Mouse (Mus musculus) 3T3-L1 (cell line): ENCODE results near the gene Itga9.

Experiments used
- DNase-seq: peaks from one replicate; pipeline ENCODE4 v3.0.0-alpha.2; 2015; ENCODE audit warnings: low read depth, low spot score

The Itga9 gene

DNA sequence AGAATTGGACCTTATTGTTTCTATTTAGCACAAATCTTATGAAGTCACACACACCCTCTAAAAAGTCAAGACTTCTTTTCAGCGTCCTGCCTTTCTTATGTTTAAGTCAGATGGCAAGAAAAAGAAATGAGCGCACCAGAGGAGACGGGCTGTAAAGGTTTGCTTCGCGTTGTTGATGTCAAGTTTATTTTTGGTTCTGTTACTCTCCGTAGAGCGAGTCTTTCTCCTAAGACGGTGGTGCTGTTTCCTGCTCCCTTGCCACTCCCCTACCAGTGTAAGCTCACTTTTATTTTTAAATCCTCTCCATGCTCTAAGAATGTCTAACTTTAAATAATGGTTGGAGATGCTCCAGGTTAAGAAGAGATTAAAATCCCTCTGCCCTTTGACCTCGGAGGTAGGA is 118.6 kb downstream of the Itga9 start:
- DNase-seq: no peak

DNA sequence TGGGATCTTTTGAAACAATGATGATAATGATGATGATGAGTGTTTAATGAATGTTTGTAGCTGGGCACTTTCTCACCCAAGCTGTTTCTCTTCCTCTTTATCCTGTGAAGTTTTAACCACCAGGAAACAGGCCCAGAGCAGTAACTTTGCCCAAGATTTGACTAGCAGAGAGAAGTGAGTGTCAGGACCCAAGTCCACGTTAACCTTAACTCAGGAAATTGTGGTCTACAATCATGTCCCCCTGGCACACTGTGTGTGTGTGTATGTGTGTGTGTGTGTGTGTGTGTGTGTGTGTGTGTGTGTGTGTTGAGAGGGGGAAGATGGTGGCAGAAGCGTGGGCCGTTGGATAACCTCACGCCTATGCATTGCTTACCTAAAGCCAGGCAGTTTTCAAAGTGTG is 120.1 kb downstream of the Itga9 start:
- DNase-seq: no peak

DNA sequence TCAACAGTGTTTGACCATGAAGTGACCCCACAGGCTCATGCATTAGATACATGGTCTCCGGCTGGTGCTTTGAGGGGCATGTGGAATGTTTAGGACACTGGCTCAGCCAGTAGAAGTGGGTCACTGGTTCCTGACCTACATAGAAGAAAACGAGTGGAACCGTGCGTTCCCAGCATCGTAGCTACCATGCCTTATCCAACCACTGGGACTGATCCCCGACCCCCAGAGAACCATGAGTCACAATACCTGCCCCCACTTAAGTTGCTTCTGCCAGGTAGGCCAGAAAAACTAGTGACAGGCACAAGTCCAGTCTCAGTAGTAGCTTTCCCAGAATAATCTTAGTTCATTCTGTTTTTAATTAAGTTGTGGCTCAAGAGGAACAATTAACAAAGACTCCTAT is 121.8 kb downstream of the Itga9 start:
- no peak for DNase-seq

DNA sequence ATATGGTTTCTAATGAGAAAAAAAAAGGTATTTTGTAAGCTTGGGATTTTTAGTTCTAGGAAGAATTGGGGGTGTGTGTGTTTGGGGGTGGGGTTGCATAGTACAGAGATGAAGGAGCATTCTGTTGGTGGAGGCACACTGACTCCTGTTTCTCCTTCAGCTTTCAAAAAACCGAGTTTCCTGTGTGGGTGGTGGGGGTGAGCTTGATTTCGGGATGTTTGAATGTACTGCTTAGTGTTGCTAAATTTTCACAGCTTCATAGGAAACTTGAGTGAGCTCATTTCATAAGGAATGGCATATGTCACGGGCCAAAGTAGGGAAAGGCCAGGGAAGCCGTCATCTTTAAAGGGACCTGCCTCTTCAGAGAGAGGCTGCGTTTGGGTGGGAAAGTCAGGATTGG is 122.5 kb downstream of the Itga9 start:
- DNase-seq: no peak

DNA sequence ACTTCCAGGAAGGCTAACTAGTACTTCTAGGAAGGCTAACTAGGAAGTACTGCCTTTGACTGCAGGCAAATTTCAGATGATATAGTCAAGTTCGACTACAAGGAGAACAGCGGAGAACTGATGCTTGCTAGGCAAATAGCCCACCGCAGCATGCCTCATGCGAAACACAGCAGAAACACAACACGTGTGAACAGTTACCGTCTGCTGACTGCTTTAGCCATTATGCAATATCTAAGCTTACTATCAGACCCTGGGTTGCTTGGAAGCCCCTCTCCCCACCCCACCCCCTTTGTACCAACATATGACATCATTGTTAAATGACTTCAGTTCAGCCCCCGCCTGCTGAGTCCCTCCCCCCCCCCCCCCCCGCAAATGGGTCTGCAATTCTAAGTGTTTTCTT is 123.7 kb downstream of the Itga9 start:
- no peak for DNase-seq

DNA sequence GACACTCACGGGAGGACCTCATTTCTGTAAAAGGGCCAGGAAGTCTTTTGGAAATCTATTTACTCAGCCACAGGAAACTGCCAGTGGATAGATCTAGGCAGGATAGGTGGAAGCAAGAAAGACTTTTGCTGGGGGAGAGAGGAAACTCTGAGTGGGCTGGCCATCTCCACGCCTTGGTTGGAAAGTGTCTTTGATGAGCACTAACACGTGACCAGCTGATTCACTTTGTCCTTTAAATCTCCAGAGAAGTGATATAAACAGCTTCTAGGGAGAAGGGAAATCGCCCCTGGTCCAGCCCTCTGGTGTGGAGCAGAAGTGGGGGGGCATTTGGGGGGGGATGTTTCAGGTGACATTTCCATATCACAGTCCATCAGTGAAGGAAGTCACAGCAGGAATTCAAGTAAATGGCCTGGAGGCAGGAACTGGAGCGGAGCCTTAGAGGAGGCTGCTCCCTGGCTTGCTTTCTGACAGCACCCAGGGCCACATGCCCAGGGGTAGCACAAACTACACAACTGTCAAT is 124.4 kb downstream of the Itga9 start:
- DNase-seq: no peak

DNA sequence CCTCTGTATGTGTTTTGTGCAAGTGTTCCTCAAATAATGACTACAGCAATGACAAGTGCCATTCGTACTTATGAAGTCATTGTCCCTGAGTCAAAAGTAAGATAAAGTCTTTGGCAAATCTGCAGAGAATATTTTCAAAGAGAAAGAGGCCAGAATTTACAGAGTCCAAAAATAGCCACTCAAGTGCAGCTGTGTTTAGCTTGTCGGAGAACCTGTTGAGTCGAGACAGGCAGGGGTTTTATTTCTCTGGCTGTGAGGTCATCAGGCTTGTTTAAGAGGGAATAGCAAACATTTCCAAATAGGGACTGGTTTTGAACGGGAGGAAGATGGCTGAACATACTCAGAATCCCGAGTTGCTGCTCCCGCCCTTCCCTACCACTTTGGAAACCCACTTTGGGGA is 125.2 kb downstream of the Itga9 start:
- no peak for DNase-seq

DNA sequence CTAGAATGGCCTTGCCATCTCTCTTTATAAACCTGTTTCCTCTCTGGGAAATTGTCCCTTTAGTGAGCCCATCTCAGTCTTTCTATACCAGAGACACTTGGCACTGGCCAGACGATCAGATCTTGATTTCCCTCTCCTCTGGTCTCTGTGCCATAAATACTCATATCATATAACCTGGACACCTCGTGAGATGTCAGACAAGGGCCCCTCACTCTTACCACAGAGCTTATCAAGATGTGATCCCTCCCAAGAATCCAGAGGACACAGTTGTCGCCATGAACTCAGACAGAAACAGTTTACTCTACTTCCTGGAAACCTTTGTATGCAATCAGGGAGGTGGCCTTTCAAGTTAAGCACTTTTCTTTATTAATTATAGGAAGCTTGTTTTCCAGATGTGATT is 127.1 kb downstream of the Itga9 start:
- no peak for DNase-seq

DNA sequence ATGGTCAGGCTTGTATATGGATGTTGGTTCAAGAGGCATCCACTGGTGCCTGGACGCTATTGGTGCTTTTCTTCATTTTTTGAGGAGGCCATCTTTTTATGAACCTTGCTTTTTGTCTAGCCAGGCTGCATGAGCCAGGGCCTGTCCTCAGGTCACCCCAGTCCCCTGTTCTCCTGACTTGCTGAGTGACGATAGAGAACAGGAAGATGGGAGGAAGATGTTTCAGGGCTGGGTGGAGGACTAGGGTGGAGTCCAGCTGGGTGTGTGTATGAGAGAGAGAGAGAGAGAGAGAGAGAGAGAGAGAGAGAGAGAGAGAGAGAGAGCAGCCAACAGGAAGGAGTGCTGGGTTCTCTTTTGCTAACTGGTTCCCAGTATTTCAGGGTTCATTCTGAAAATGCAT is 130.6 kb downstream of the Itga9 start:
- DNase-seq: no peak

DNA sequence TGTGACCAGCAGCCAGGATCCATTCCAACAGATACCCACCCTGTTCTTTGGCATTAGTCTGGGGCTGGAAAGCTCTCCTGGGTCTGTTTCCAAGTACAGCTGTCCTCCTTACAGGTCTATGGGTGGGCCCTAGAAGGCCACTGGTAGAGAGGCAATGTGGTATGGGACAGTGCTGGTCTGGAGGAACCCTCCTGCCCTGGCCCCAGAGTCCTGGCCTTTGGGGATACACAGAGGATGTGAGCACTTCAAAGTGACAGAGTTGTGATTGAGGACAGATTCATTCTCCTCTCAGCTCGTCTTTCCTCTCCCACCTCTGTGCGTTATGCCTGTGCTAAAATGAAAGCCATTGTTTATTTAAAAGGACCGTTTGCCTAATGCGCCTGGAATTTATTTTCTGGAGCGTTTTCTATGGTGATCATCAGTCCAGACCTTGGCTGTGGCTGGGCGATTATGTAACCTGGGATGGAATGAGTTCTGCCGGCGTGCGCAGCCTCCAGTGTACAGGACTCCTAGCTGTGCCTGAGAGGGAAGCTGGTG is 131.2 kb downstream of the Itga9 start:
- DNase-seq: no peak

DNA sequence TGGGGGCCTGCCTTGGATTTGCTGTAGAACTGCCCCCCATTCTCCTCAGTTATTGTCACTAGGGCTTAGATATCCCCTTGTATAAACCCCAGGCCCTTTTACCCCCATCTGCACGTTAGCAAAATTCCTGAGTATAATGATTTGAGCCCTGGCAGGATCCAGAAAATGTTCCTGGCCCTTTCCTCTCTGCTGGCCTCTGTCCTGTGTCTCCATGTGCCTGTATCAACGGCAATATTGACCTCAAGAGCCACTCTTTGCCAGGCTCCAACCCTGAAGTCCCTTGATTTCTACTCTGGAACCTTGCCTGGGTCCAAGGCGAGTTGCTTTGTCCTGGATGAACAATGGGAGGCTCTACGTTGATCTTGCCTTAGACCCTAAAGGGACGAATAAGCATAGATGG is 131.8 kb downstream of the Itga9 start:
- DNase-seq: no peak

DNA sequence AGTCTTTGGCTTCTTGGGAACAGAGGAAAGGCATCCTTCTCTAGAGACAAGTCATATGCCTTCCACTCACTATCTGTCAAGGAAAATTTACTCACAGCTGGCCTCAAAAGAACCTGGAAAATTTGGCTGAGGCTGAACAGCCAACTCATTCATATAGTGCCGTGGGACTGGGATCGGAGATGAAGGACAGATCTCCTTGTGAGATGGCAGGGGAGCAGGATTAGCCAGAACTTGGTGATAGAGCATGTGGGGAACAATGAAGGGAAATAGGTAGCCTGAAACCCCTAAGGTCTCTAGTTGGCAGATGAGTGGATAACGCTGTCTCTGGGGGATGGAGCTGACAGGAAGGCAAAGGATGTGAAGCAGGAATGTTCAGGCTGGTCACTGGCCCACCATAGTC is 132.6 kb downstream of the Itga9 start:
- no peak for DNase-seq

DNA sequence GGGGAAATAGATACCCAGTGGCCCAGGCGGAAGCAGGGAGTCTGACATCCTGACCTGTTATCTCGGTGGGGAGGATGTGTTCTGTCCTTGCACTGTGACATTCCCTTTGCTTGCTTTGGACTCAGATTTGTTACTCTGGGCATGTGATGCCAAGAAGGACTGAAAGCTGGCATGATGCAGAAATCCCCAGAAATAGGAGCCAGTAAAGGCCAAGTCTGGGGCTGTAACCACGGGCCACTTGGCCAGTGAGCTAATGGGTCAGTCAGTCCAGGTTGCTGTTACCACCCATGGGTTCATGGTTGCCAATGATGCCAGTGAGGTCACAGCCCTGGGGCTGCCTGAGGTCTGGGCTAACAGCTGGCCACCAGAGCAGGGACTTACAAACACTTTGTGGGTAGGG is 133.2 kb downstream of the Itga9 start:
- DNase-seq: no peak

DNA sequence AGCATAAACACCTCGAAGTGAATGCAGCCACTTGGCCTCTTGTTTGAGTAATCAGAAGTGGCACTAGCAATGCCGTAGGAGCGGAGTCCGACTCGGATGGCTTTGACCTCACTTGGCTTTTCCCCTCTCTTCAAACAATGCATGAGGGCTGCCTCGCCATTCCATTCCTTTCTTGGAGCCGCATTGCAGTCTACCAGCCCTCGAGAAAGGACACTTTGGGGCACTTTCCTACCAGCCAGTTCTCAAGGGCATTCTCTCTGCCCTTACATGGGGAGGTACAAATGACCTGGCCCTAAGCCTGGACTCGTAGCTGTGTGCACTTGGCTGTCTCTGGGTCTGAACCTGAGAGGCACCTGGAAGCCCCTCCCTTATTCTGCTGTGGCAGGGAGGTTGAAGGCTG is 134.8 kb downstream of the Itga9 start:
- DNase-seq: no peak

DNA sequence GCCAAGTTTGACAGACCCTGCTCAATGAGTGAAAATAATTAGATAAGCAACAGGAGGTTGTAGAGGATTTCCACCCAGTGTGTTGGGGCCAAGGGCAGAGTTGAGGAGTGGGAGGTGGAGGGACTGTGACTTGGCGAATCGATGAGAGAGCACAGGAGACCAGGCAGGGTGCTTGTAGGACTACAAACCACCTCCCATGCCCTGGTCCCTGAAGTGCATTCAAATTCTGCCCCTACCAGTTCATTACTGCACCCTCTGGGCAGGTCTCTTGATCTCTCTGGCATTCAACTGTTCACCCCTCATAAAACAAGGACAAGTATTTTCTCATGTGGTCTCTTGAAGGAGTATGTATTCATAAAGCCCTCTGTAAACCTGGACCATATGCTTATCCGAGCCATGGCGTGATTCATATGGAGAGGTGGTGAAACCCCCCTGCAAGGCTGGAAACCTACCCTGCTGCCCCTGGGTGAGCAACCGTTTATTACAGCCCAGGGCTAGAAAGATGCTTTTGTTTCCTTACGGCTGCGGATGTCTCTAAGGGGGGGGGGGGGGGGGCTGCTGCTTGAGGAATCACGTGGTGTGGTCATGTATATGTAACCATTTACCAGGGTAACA is 143.0 kb downstream of the Itga9 start:
- no peak for DNase-seq

DNA sequence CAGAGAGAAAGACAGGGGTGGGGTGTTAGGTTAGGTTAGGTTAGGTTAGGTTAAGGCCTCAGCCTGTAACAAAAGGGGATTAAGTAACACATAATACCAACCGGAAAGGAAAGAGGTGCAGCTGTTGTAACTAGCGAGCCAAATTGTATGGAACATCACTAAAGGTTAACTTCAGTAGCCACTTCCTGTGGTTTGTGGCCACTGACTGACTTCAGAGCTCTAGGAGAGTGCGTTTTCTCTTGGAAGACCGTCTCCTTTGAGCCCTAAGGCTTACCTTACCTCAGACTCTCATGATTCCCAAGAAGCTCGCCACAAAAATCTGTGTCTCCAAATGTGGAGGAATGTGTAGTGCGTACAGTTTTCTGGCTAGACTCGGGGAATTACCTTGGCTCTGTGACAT is 144.3 kb downstream of the Itga9 start:
- no peak for DNase-seq

DNA sequence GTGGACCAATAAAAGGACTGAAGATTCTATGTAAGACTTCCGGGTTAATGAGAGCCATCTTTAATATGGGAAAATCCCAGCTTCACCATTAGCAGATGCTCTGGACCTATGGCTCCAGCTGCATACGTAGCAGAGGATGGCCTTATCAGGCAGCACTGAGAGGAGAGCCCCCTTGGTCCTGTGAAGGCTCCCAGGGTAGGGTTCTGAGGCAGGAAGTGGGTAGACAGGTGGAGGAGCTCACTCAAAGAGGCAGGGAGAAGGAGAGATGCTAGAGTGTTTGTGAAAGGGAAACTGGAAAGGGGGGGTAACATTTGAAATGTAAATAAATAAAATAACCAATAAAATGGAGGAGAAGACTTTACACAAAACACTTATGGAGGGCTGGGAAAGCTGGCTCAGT is 145.9 kb downstream of the Itga9 start:
- no peak for DNase-seq

DNA sequence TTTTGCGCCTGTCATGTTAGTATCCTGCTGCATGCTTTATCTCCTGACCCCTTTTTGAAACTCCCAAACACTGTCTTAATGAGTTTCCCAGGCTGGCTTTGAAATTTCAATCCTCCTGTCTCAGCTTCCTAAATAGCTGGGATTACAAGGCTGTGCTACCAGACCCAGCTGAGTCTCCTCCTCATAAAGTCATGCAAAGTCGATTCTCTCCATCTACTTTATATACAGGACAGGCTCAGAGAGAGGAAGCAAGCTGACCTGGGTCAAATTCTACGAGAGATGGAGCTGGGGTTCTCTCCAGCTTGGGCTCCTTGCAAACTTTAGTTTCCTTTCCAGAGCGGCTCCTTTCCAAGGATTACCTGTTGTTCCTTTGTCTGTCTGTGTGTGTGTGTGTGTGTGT is 153.0 kb downstream of the Itga9 start:
- DNase-seq: no peak

DNA sequence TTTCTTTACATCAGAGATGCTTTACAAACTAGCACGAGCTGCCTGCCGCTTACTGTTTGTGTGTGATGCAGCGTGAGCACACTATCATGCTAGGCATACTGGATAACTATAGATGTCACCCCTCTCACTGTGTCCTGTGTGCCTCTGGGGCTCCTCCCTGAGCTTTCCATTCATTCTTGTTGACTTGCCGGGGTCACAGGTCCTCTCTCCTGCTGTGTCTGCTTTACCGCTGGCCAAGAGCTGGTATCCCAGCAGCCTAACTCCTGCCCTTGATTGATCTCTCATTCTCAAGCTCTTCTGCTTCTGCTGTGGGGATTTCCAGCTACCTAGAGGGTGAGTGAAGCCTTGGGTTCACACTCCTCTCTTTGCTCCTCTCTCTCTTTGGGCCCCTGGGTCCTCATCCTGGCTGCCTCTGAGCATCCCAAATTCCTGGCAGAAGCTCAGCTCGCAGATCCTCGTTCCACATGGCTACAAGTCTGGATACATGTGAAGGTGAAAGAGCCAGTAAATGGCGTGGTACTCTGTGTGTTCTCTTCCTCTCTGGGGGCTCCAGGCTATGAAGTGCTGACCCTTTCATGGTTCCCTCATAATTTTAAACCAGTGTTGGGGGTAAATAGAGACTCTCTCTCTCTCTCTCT is 155.6 kb downstream of the Itga9 start:
- DNase-seq: no peak

DNA sequence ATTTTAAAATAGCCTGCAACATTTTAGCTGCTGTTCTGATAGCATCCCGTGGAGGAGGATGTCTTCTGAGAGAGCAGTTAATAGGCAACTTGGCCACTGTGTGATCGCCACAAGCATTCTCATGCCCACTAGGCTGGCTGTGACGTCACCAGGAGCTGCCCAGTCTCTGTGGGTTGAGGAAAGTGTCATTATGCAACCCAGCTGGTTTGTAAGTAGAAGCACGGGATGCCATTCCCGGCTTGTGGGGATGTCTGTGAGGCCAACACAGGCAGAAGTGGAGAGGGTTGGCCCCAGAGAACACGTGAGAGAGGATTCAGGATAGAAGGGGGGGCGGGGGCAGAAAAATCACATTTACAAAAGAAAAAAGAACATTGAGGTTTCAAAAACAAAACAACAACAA is 156.3 kb downstream of the Itga9 start:
- DNase-seq: no peak

DNA sequence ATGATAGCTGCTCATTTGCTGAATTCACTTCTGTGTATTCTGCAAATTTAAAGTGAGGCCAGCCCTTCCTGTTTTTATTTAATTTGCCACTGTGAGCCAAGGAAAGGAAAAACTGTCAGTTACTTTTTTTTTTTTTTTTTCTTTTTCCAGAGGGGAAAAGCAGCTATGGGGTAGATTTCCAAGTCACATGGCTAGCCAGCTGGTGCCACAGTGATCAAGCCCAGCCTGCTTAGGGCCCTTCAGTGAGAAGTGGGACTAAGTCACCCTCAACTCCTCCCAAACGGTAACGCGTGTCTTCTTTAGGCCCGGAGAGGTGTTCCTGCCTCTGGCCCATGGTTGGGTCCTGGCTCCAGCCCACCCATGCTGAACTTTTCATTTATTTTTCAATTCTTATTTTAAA is 156.7 kb downstream of the Itga9 start:
- no peak for DNase-seq

DNA sequence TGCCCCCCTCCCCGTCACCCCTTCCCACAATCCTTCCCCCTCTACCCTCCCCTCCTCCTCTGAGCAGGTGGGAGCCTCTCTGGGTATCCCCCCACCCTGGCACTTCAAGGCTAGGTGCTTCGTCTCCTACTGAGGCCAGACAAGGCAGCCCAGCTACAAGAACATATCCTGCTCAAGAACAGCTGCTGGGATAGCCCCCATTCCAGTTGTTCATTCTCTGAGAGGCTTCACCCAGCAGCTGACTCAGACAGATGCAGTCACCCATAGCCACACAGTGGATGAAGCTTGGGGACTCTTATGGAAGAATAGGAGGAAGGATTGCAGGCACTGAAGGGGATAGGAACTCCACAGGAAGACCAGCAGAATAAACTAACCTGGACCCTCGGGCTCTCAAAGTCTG is 157.2 kb downstream of the Itga9 start:
- no peak for DNase-seq

DNA sequence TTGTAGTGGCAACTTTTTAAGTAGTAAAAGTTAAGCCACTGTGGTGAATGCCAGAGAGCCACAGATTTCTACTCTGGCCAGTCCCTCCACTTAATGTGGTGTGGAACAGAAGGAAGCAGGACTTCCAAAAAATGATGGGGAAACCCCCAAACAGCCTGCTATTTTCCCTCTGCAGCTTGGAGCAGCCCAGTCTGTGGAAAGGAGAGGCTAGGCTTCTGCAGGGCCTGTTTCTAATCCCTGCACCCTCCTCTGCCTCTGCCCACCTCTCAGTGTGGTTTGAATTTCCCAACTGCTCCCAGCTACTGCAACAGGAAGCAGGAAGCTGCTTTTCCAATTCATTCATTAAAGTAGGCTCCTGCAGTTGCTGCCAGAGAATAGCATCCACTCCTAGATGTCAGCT is 158.6 kb downstream of the Itga9 start:
- DNase-seq: no peak

DNA sequence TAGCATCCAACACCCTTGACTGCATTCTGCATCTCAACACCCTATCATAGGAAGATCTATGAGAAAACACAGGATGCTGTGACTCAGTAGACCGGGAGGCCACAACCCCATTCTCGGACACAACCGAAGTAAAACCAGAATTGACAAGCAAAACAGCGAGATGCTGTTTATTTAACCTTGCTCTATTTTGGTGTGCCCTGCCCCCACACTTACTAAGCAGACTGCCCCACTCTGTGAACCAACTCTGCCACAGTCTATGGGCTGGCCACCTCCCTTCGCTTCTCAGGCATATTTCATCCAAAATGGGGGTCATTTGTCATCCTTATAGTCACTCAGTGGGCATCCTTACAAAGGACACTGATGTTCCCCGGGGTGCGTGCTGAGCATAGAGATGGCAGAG is 160.5 kb downstream of the Itga9 start:
- no peak for DNase-seq
